Mouse (Mus musculus): ENCODE measurements around the gene Thap4. TPM values are rescaled to one million over a fixed set of nuclear protein-coding genes. Genes with fewer than 3 reads are reported as not detected.
A peak's percentile ranks its signal among the peaks of the same experiment; 100 is the strongest.

Thap4 gene
- 34.5 and 38.7 TPM in 2 replicates for polyA plus RNA-seq (2011; ENCODE audit: insufficient read length, low read depth, missing spikeins)

- Histone ChIP-seq H3K27ac (ENCODE audit: insufficient read depth, low read length) (peak within 1 kb of the TSS; percentile 49), H3K4me3 (ENCODE audit: insufficient read depth, low read length) (peak within 1 kb of the TSS; percentile 98), H3K4me1 (ENCODE audit: control insufficient read depth, insufficient read depth, low read length) (0 out of 2 replicates have a peak, but pooled peaks cover 2% of the 10 kb centered on the region)
- TF ChIP-seq POLR2A (IDR thresholded peaks at IDR 0.05; ENCODE audit: low read depth, low read length), result peak; percentile 85
- TF ChIP-seq CTCF (IDR thresholded peaks at IDR 0.05; ENCODE audit: borderline replicate concordance, insufficient read depth, low read length), result no peak
Measured at GRCm38 (mm10) chr1:93754573-93755290, at the start of gene Thap4. Gene Thap4, minus strand, starts transcription at chr1:93754864.

GRCm38 (mm10) chr1:93803556-93804507, 49.2 kb upstream of the Thap4 start, which contains the start of gene Ing5:
Gene Ing5, plus strand, starts transcription at chr1:93803965.
- Histone ChIP-seq H3K4me1 (ENCODE audit: control insufficient read depth, insufficient read depth, low read length) (0 out of 2 replicates have a peak, but pooled peaks cover 2% of the 10 kb centered on the region), H3K4me3 (ENCODE audit: insufficient read depth, low read length) (peak within 1 kb of the TSS; percentile 89), H3K27ac (ENCODE audit: insufficient read depth, low read length) (peak within 1 kb of the TSS; percentile 90)
- peak; percentile 68 for TF ChIP-seq POLR2A (IDR thresholded peaks at IDR 0.05; ENCODE audit: low read depth, low read length)
- peak; percentile 78 for TF ChIP-seq CTCF (IDR thresholded peaks at IDR 0.05; ENCODE audit: borderline replicate concordance, insufficient read depth, low read length)

- TF ChIP-seq POLR2A (IDR thresholded peaks at IDR 0.05; ENCODE audit: low read depth, low read length) (no peak), CTCF (IDR thresholded peaks at IDR 0.05; ENCODE audit: borderline replicate concordance, insufficient read depth, low read length) (no peak)
- Histone ChIP-seq H3K4me1 (ENCODE audit: control insufficient read depth, insufficient read depth, low read length) (0 out of 2 replicates have a peak, but pooled peaks cover 2% of the 10 kb centered on the region), H3K4me3 (ENCODE audit: insufficient read depth, low read length) (peak overlapping the region; percentile 41; the same call in 1 of the 2 replicates), H3K27ac (ENCODE audit: insufficient read depth, low read length) (peak overlapping the region; percentile 90; the same call in 1 of the 2 replicates)
Measured at GRCm38 (mm10) chr1:93802771-93803170, 48.1 kb upstream of the Thap4 start.

GRCm38 (mm10) chr1:93801741-93802238, 47.1 kb upstream of the Thap4 start, which contains the start of gene Dtymk:
Gene Dtymk, minus strand, starts transcription at chr1:93801934.
- Histone ChIP-seq H3K27ac (ENCODE audit: insufficient read depth, low read length) (peak within 1 kb of the TSS; percentile 90), H3K4me3 (ENCODE audit: insufficient read depth, low read length) (peak within 1 kb of the TSS; percentile 73), H3K4me1 (ENCODE audit: control insufficient read depth, insufficient read depth, low read length) (0 out of 2 replicates have a peak, but pooled peaks cover 2% of the 10 kb centered on the region)
- TF ChIP-seq POLR2A (IDR thresholded peaks at IDR 0.05; ENCODE audit: low read depth, low read length) (peak; percentile 69), CTCF (IDR thresholded peaks at IDR 0.05; ENCODE audit: borderline replicate concordance, insufficient read depth, low read length) (no peak)

GRCm38 (mm10) chr1:93800670-93801503, 46.2 kb upstream of the Thap4 start:
- H3K27ac ChIP-seq (ENCODE audit: insufficient read depth, low read length), result no peak overlapping the region
- H3K4me3 ChIP-seq (ENCODE audit: insufficient read depth, low read length), result peak overlapping the region; percentile 73
- H3K4me1 ChIP-seq (ENCODE audit: control insufficient read depth, insufficient read depth, low read length), result 0 out of 2 replicates have a peak, but pooled peaks cover 2% of the 10 kb centered on the region
- TF ChIP-seq CTCF (IDR thresholded peaks at IDR 0.05; ENCODE audit: borderline replicate concordance, insufficient read depth, low read length), result no peak
- TF ChIP-seq POLR2A (IDR thresholded peaks at IDR 0.05; ENCODE audit: low read depth, low read length), result peak; percentile 8; the same call in 1 of the 2 replicates

GRCm38 (mm10) chr1:93795886-93796285, 41.2 kb upstream of the Thap4 start:
- Histone ChIP-seq H3K4me3 (ENCODE audit: insufficient read depth, low read length) (no peak overlapping the region), H3K4me1 (ENCODE audit: control insufficient read depth, insufficient read depth, low read length) (no peaks in the 10 kb centered on the region), H3K27ac (ENCODE audit: insufficient read depth, low read length) (no peak overlapping the region)
- TF ChIP-seq POLR2A (IDR thresholded peaks at IDR 0.05; ENCODE audit: low read depth, low read length), result no peak
- TF ChIP-seq CTCF (IDR thresholded peaks at IDR 0.05; ENCODE audit: borderline replicate concordance, insufficient read depth, low read length), result no peak

GRCm38 (mm10) chr1:93794526-93794925, 39.9 kb upstream of the Thap4 start:
- no peak overlapping the region for H3K27ac ChIP-seq (ENCODE audit: insufficient read depth, low read length)
- no peak for TF ChIP-seq POLR2A (IDR thresholded peaks at IDR 0.05; ENCODE audit: low read depth, low read length)
- TF ChIP-seq CTCF (IDR thresholded peaks at IDR 0.05; ENCODE audit: borderline replicate concordance, insufficient read depth, low read length), result no peak
- no peaks in the 10 kb centered on the region for H3K4me1 ChIP-seq (ENCODE audit: control insufficient read depth, insufficient read depth, low read length)
- H3K4me3 ChIP-seq (ENCODE audit: insufficient read depth, low read length), result no peak overlapping the region

GRCm38 (mm10) chr1:93786912-93787311, 32.2 kb upstream of the Thap4 start:
- Histone ChIP-seq H3K4me3 (ENCODE audit: insufficient read depth, low read length) (no peak overlapping the region), H3K4me1 (ENCODE audit: control insufficient read depth, insufficient read depth, low read length) (no peaks in the 10 kb centered on the region), H3K27ac (ENCODE audit: insufficient read depth, low read length) (no peak overlapping the region)
- TF ChIP-seq POLR2A (IDR thresholded peaks at IDR 0.05; ENCODE audit: low read depth, low read length), result no peak
- TF ChIP-seq CTCF (IDR thresholded peaks at IDR 0.05; ENCODE audit: borderline replicate concordance, insufficient read depth, low read length), result no peak
